Mouse (Mus musculus) cerebellum, adult 11 months (tissue): ENCODE measurements around the gene Cth.
"Not testable (repeated sequence)": the region's sequence is repeated elsewhere in the genome, so short reads cannot be mapped to it uniquely, and the experiment has no call there.

Experiments used
- DNase-seq: peaks from one replicate; pipeline ENCODE4 v3.0.0; 2022

Gene Cth

GRCm38 (mm10) chr3:157924692-157925328 lies at the start of gene Cth:
Gene Cth (minus strand): TSS chr3:157925077.
- DNase-seq: peak; percentile 85

GRCm38 (mm10) chr3:157973236-157973635 lies 48.4 kb upstream of the Cth start:
- no peak for DNase-seq

GRCm38 (mm10) chr3:157971151-157971550 lies 46.3 kb upstream of the Cth start:
- DNase-seq: no peak

GRCm38 (mm10) chr3:157957320-157957719 lies 32.4 kb upstream of the Cth start:
- DNase-seq: no peak

GRCm38 (mm10) chr3:157956201-157956600 lies 31.3 kb upstream of the Cth start:
- no peak for DNase-seq

- no peak for DNase-seq
These were observed 30.6 kb upstream of the Cth start for GRCm38 (mm10) chr3:157955466-157955865.

- no peak for DNase-seq
These were observed 27.8 kb upstream of the Cth start for GRCm38 (mm10) chr3:157952716-157953115.

GRCm38 (mm10) chr3:157947383-157948280 lies 22.8 kb upstream of the Cth start:
- DNase-seq: peak; percentile 17

GRCm38 (mm10) chr3:157946843-157947358 lies 22.0 kb upstream of the Cth start, which contains the start of gene Ankrd13c:
Gene Ankrd13c (plus strand): TSS chr3:157947239.
- DNase-seq: peak; percentile 88

GRCm38 (mm10) chr3:157938585-157938984 lies 13.7 kb upstream of the Cth start:
- DNase-seq: no peak

- no peak for DNase-seq
These were observed 9.5 kb upstream of the Cth start for GRCm38 (mm10) chr3:157934301-157934823.

- not testable (repeated sequence) for DNase-seq
These were observed 8.3 kb upstream of the Cth start for GRCm38 (mm10) chr3:157933223-157933622.

GRCm38 (mm10) chr3:157932074-157932473 lies 7.2 kb upstream of the Cth start:
- DNase-seq: no peak

GRCm38 (mm10) chr3:157931592-157931991 lies 6.7 kb upstream of the Cth start:
- no peak for DNase-seq

- DNase-seq: no peak
These were observed 4.5 kb upstream of the Cth start for GRCm38 (mm10) chr3:157929417-157929816.

- no peak for DNase-seq
These were observed 3.9 kb upstream of the Cth start for GRCm38 (mm10) chr3:157928731-157929130.

GRCm38 (mm10) chr3:157926761-157927160 lies 1.9 kb upstream of the Cth start:
- DNase-seq: no peak

- DNase-seq: no peak
These were observed 1.0 kb upstream of the Cth start for GRCm38 (mm10) chr3:157925706-157926510.

- DNase-seq: no peak
These were observed 1.5 kb downstream of the Cth start for GRCm38 (mm10) chr3:157923268-157923835.

- no peak for DNase-seq
These were observed 3.5 kb downstream of the Cth start for GRCm38 (mm10) chr3:157921376-157921775.

GRCm38 (mm10) chr3:157916336-157916735 lies 8.5 kb downstream of the Cth start:
- DNase-seq: no peak

- DNase-seq: no peak
These were observed 12.7 kb downstream of the Cth start for GRCm38 (mm10) chr3:157912155-157912554.
